Mouse (Mus musculus) erythroblast, embryonic 14.5 days (primary cell): ENCODE results near the gene Xpnpep1. TPM values are rescaled to one million over a fixed set of nuclear protein-coding genes. Genes with fewer than 3 reads are reported as not detected.

Source experiments
- H3K27me3 ChIP-seq: 2 replicates; pipeline ENCODE4 v1.6.1; 2012; ENCODE audit warnings: inconsistent platforms; ENCODE audit not compliant: control insufficient read depth
- H3K36me3 ChIP-seq: 2 replicates; pipeline ENCODE4 v1.6.1; 2012; ENCODE audit warnings: mild to moderate bottlenecking, inconsistent platforms; ENCODE audit not compliant: control insufficient read depth
- H3K4me1 ChIP-seq: 2 replicates; pipeline ENCODE4 v1.6.1; 2012; ENCODE audit warnings: inconsistent platforms; ENCODE audit not compliant: control insufficient read depth
- H3K4me3 ChIP-seq: replicated peaks from 2 replicates; pipeline ENCODE3; 2012; ENCODE audit warnings: moderate library complexity, mild to moderate bottlenecking, inconsistent platforms
- H3K9me3 ChIP-seq: 2 replicates; pipeline ENCODE4 v1.6.1; 2012; ENCODE audit warnings: low read length, inconsistent platforms, mixed read lengths; ENCODE audit not compliant: control insufficient read depth
- GATA1 ChIP-seq: IDR thresholded peaks from 2 replicates; pipeline ENCODE4 v1.6.1; 2012; ENCODE audit warnings: low read length, inconsistent platforms, mixed read lengths
- TAL1 ChIP-seq: IDR thresholded peaks from 3 replicates; pipeline ENCODE4 v1.6.1; 2012; ENCODE audit warnings: low read length, inconsistent platforms, mixed read lengths
- polyA plus RNA-seq: library from polyadenylated mRNA; stranded (reverse); fragments of >175 nt; gene quantifications from 2 replicates; pipeline ENCODE4 v1.2.3, GENCODE M21; 2012

Gene Xpnpep1
- polyA plus RNA-seq, 1 experiment, result 5.7 TPM

DNA sequence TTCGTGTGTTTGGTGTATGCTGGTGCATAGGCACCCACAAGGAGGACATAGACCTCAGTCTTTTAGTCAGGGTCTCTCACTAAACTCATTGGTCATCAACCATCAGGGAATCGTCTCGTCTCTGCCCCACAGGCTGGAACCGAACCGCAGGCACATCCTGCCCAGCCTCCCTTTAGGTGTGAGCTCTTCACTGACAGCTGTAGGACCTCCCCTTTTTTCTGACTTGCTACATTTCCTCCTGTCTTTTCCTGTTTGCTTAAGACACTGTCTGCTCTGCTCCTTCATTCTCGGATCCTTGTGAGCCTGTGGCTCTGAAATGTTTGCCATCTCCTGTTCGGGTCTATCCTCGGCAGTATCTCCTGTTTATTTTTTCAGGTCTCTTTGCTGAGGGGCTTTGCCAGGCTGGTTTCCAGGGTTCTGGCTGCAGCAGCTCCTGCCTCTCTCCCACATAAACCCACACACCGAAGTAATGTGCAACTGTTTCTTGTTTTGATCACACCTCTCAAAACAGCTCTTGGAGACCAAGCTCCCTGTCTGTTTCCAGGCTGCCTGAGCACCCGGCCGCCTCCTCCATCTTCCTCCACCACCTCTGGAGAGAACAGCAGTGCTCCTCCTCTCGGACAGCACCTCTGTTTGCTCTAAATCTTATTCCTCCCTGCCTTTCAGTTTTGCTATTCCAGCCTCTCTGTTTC lies 60.8 kb downstream of the Xpnpep1 start:
- H3K36me3 ChIP-seq, result no peaks in the 10 kb centered on the region; the same call in 1 of the 2 replicates
- H3K27me3 ChIP-seq, result no peaks in the 10 kb centered on the region
- TF ChIP-seq TAL1 (no peak), GATA1 (no peak)
- H3K4me1 ChIP-seq, result no peaks in the 10 kb centered on the region
- no peaks in the 10 kb centered on the region for H3K9me3 ChIP-seq
- H3K4me3 ChIP-seq, result no peak overlapping the region

DNA sequence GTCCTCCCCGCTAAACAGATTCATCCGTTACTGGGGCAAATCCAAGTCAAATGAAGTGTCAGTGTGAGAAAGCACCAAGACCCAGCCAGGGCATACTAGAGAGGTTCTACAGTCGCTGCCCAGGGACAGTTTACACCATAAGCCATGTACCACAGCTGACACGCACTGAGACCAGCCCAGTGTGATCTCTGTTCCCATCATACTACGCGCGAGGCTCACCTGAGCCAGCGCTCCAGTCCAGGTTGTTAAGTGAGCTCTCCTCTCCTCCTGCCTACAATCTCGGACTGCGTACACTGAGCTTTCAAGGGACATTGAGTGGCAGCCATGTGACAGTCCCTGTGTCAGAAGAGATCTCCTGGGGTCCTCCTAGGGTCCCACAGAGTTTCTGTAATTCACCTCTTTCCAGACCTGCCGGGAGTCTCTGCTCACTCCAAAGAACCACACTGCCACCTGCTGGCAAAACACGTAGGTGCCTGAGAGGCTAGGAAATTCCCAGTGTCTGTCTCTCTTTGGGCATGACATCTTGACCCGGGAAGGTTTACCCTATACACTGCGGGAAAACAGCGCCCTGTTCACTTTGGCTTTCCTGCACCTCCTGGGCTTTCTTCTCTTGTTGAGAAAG lies 64.3 kb downstream of the Xpnpep1 start:
- H3K4me3 ChIP-seq, result no peak overlapping the region
- no peaks in the 10 kb centered on the region for H3K27me3 ChIP-seq
- peaks cover 3% of the 10 kb centered on the region; the same call in 1 of the 2 replicates for H3K9me3 ChIP-seq
- H3K36me3 ChIP-seq, result no peaks in the 10 kb centered on the region
- H3K4me1 ChIP-seq, result no peaks in the 10 kb centered on the region
- TF ChIP-seq GATA1, result no peak
- TF ChIP-seq TAL1, result no peak

DNA sequence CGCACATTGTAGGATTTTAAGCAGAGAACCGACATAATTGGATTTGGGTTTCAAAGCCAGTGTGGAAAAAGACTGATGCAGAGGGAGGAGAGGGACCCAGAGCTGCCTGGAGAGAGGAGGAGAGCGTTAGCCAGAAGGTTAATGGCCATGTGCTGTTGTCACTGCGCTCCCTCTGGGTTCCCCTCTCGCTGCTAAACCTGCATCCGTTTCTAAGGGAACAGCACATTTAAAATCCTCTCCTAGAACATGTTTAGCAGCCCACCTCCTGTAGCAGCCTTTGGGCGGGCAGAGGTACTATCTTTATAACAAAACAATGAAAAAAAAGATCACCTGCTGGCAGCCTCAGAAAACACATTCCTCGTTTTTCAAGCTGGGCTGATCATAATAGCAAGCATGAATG lies 73.7 kb downstream of the Xpnpep1 start:
- Histone ChIP-seq H3K27me3 (no peaks in the 10 kb centered on the region), H3K9me3 (no peaks in the 10 kb centered on the region), H3K4me1 (no peaks in the 10 kb centered on the region), H3K36me3 (no peaks in the 10 kb centered on the region), H3K4me3 (no peak overlapping the region)
- no peak for TF ChIP-seq TAL1
- no peak for TF ChIP-seq GATA1

DNA sequence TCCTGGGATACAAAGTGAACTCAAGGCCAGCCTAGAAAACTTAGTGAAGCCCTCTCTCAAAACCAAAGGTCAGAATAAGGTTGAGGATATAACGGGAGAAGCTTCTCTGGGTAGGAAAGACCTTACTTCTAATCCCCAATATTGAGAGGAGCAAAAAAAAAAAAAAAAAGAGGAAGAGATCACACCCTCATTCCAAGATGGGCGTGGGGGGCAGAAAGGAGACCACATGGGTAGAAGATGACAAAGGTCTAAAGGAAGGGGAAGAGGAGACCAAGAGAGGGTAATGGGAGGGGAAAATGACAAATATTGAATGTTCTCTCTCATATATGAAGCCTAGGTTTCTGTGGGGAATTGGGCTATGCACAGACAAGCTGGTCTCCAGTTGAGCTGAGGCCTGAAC lies 77.3 kb downstream of the Xpnpep1 start:
- TF ChIP-seq GATA1, result no peak
- TF ChIP-seq TAL1, result no peak
- Histone ChIP-seq H3K27me3 (no peaks in the 10 kb centered on the region), H3K4me1 (no peaks in the 10 kb centered on the region), H3K4me3 (no peak overlapping the region), H3K36me3 (no peaks in the 10 kb centered on the region), H3K9me3 (no peaks in the 10 kb centered on the region)

DNA sequence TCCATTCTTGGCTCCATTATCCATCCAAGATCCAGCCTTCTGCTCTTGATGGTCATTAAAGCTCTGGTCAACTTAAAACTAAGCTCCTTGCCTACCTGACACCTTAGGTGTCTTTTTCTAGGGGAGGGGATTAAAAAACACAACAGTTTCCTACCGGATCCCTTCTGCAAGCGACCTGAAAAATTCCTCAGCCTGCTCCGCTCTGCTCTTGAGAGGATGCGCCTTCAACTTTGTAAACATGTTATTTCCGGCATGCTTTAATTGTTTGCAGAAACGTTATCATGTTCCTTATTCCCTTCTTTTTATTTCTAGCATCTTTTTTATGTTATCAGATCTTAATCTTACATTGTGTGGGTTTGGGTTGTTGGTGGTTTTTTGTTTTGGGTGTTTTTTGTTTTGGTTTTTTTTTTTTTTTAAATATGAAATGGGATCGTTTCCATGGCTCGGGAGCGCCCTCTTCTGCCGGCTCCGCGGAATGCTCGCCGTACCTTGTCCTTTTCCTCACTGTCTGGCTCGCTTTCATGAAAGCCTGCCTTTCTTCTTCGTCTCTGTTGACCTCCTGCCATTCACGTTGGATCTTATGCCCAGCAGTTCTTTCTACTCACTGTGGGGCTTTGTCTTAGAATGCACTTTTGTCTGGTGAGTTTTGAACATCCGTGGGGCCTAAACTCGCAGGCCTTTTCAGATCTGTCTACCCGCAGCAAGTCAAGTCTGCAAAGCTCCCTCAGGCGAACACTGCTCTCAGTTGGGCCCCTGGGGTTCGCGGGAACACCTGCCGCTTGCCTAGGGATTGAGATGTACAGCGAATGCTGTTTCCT lies 117.1 kb downstream of the Xpnpep1 start:
- H3K9me3 ChIP-seq, result no peaks in the 10 kb centered on the region
- TF ChIP-seq GATA1 (no peak), TAL1 (no peak)
- no peaks in the 10 kb centered on the region for H3K4me1 ChIP-seq
- H3K4me3 ChIP-seq, result no peak overlapping the region
- no peaks in the 10 kb centered on the region for H3K36me3 ChIP-seq
- H3K27me3 ChIP-seq, result no peaks in the 10 kb centered on the region

DNA sequence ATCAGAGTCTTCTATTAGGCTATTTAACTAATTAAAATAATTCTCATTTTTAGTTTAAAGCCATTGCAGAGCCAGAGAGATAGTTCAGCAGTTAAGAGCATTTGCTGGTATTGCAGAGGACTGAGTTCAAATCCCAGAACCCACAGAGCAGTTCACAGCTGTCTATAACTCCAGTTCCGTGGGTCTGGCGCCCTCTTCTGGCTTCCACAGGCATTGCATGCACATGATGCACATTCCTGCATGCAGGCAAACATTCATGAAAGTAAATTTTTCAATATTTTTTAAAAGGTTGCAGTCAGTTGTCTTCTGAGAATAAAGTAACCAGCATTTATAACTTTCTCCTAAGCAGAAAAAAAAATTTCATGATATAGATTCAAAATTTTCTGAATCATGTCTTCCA lies 135.8 kb downstream of the Xpnpep1 start:
- no peak overlapping the region for H3K4me3 ChIP-seq
- H3K27me3 ChIP-seq, result no peaks in the 10 kb centered on the region
- no peaks in the 10 kb centered on the region for H3K9me3 ChIP-seq
- no peaks in the 10 kb centered on the region for H3K36me3 ChIP-seq
- TF ChIP-seq GATA1, result no peak
- no peak for TF ChIP-seq TAL1
- no peaks in the 10 kb centered on the region for H3K4me1 ChIP-seq

DNA sequence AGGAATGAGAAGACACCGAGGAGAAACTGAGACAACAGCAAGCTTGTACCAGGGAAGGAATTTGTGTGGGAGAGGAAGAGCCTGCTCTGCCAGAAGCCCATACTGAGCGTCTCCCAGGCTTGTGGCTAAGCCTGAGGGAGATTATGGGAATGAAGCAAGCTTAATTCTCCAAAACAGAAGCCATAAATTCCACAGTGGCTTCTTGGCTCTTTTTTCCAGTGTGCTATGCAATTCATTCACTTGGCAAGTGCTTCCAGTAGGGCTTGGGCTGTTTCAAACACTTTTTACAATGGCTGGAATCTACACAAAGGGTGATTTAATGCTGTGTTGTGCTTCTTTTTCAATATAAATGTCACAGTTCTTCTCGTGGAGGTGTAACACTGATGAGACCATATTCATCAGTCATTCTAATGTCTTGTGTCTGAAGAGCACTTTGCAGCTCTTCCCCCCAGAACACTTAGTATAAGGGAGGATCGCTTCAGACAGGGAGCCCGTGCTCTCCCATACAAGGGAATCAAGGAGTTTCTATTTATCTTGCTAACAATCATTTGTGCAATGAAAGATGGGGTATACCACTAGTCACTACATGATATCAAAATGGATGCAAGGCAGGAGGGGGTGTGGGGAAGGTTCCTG lies 148.1 kb downstream of the Xpnpep1 start:
- TF ChIP-seq GATA1, result no peak
- TF ChIP-seq TAL1, result no peak
- H3K36me3 ChIP-seq, result no peaks in the 10 kb centered on the region
- H3K27me3 ChIP-seq, result no peaks in the 10 kb centered on the region
- H3K9me3 ChIP-seq, result no peaks in the 10 kb centered on the region
- no peaks in the 10 kb centered on the region for H3K4me1 ChIP-seq
- H3K4me3 ChIP-seq, result no peak overlapping the region

Other genes starting within 250 kb of the Xpnpep1 start
- gene Add3, start 100.2 kb upstream of the Xpnpep1 start, polyA plus RNA-seq, result 0.09 and 0.18 TPM in 2 replicates